Mouse (Mus musculus) heart, embryonic 14.5 days (tissue): ENCODE measurements around the gene Tpst1. TPM values are rescaled to one million over a fixed set of nuclear protein-coding genes. Genes with fewer than 3 reads are reported as not detected.

Source experiments
- ATAC-seq: fragments of 200-750 bp; cut with Nextera tagmentation; 2 replicates; pipeline ENCODE4 v1.8.0; 2017; ENCODE audit warnings: low read depth, moderate TSS enrichment; ENCODE audit not compliant: insufficient number of reproducible peaks, insufficient read depth, low FRiP score
- H3K27ac ChIP-seq, 2 experiments: fragments of 200-500 bp in 1 of 2; fragments of 300-500 bp in 1 of 2; sonication (generic) in 1 of 2; replicated peaks in 1 of 2; 2 replicates each; pipeline ENCODE4 v1.5.1; 2012 to 2014; ENCODE audit warnings: low read depth in 2 of 2, low read length in 2 of 2, control low read depth in 1 of 2, mild to moderate bottlenecking in 1 of 2, mixed read lengths in 1 of 2; ENCODE audit not compliant: control insufficient read depth in 1 of 2, insufficient read depth in 1 of 2
- H3K27me3 ChIP-seq: fragments of 300-500 bp; sonication (generic); 2 replicates; pipeline ENCODE4 v1.6.1; 2014; ENCODE audit warnings: mild to moderate bottlenecking, low read length, control low read depth; ENCODE audit not compliant: control insufficient read depth, insufficient read depth
- H3K36me3 ChIP-seq: fragments of 300-500 bp; sonication (generic); 2 replicates; pipeline ENCODE4 v1.6.1; 2014; ENCODE audit warnings: mild to moderate bottlenecking, control low read depth, low read length, mixed read lengths; ENCODE audit not compliant: control insufficient read depth, insufficient read depth
- H3K4me1 ChIP-seq, 2 experiments: fragments of 200-500 bp in 1 of 2; fragments of 300-500 bp in 1 of 2; sonication (generic) in 1 of 2; 2 replicates each; pipeline ENCODE4 v1.6.1; 2012 to 2014; ENCODE audit warnings: low read length in 2 of 2, control low read depth in 1 of 2, mixed read lengths in 1 of 2; ENCODE audit not compliant: control insufficient read depth in 2 of 2, insufficient read depth in 2 of 2
- H3K4me2 ChIP-seq: fragments of 300-500 bp; sonication (generic); 2 replicates; pipeline ENCODE4 v1.6.1; 2014; ENCODE audit warnings: mild to moderate bottlenecking, low read length
- H3K4me3 ChIP-seq, 2 experiments: fragments of 200-500 bp in 1 of 2; fragments of 300-500 bp in 1 of 2; sonication (generic) in 1 of 2; 2 replicates each; pipeline ENCODE4 v1.5.1; 2012 to 2014; ENCODE audit warnings: low read length in 2 of 2, mild to moderate bottlenecking in 2 of 2, control low read depth in 1 of 2, low read depth in 1 of 2, moderate library complexity in 1 of 2; ENCODE audit not compliant: control insufficient read depth in 1 of 2, insufficient read depth in 1 of 2
- H3K9ac ChIP-seq: fragments of 300-500 bp; sonication (generic); 2 replicates; pipeline ENCODE4 v1.6.1; 2014; ENCODE audit warnings: mild to moderate bottlenecking, low read length
- H3K9me3 ChIP-seq: fragments of 300-500 bp; sonication (generic); 2 replicates; pipeline ENCODE4 v1.6.1; 2016; ENCODE audit warnings: low read length, control low read depth; ENCODE audit not compliant: control insufficient read depth
- WGBS: fragments of 180-500 bp; shearing (Covaris S2); extraction: QIAGEN DNeasy Blood & Tissue Kit; methylation state at CpG from one replicate; pipeline ENCODE4 v1.1.7; 2014; 5-methylcytosine and 5-hydroxymethylcytosine counted together
- polyA plus RNA-seq: library from polyadenylated mRNA; unstranded; fragments of >200 nt; fragmentation: Nextera tagmentation; extraction: Ambion mirVana; gene quantifications from 2 replicates; pipeline ENCODE4 v1.2.1, GENCODE M21; 2014

Tpst1 gene
- polyA plus RNA-seq, 1 experiment from 2014 or later: 24.5 TPM

DNA sequence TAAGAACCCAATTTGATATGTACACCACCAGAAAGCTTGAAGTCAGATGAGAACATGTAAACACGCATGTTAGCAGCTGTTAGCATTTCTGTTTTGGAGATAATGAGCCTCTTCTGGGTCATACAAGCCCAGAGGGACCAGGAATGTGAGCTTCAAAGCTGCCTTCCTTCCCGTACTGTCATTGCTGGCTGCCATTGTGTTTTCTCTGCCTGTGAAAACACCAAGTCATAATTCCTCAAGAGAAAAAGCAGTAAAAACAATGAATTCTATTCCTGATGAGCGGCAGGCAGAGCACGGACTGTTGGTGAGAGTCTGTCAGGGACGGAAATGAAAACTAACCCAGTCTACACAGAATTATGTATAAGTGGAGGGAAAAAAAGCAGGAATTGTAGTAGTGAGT is 51.1 kb downstream of the Tpst1 start:
- Histone ChIP-seq H3K9ac (no peak overlapping the region), H3K4me2 (no peak overlapping the region), H3K36me3 (no peaks in the 10 kb centered on the region), H3K4me3 (no peak overlapping the region), H3K4me1 (peaks cover 2 to 4% of the 10 kb centered on the region in 2 experiments; a peak in 3 of 4 replicates), H3K9me3 (no peaks in the 10 kb centered on the region), H3K27me3 (no peaks in the 10 kb centered on the region), H3K27ac (no peak overlapping the region)
- no peak for ATAC-seq
- 73% methylated on average over 5 of the region's 5 CpGs for WGBS

DNA sequence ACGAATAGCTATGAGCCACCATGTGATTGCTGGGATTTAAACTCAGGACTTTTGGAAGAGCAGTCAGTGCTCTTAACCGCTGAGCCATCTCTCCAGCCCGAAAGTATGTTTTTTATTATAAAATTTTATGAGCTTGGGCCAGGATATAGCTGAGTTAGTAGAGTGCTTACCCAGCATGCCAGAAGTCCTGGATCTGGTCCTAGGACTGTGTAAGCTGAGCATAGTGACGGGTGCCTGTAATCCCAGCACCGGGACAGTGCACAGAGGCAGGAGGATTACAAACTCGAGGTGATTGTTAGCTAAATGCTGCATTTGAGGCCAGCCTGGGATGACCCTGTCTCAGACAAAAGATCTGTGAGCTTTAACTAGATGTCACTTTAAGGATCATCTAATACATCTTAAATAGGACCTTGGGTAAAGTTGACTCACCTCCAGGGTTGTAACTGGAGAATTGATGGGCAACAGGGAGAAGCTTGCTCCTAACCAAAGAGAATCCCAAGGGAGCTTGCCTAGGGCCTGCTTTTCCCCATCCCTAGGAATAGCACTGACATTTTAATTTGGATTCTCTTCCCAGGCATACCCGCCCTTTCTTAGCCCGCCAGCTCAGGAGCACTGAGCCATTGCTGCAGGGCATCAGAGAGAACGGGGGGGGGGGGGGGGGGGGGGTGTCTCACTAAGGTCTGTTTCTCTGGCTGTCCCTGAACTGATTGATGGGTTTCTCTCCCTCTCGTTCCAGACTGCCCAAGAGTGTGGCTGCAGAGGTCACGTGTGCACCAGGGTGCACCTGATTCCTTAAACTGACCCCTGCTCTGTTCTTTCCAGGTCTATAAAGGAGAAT is 55.8 kb downstream of the Tpst1 start:
- Histone ChIP-seq H3K27ac (no peak overlapping the region), H3K4me3 (no peak overlapping the region), H3K4me1 (no peaks in the 10 kb centered on the region), H3K4me2 (no peak overlapping the region), H3K9me3 (no peaks in the 10 kb centered on the region), H3K27me3 (no peaks in the 10 kb centered on the region), H3K36me3 (no peaks in the 10 kb centered on the region), H3K9ac (no peak overlapping the region)
- 80% methylated on average over 11 of the region's 11 CpGs for WGBS
- no peak for ATAC-seq

DNA sequence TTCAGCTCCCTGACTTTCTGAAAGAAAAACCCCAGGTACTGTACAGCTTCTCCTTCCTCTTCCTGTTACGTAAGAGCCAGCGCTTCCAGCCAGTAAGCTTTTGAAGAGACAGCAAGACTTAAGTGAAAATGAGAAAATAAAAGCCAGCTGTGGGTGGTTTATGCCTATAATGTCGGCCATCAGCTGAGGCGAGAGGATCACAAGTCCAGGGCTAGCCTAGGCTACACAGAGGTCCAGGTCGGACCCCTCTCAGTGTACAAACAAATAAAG is 56.3 kb downstream of the Tpst1 start:
- Histone ChIP-seq H3K9ac (no peak overlapping the region), H3K27ac (no peak overlapping the region), H3K4me1 (no peaks in the 10 kb centered on the region), H3K4me2 (no peak overlapping the region), H3K36me3 (no peaks in the 10 kb centered on the region), H3K27me3 (0 out of 2 replicates have a peak, but pooled peaks cover 3% of the 10 kb centered on the region), H3K4me3 (no peak overlapping the region), H3K9me3 (no peaks in the 10 kb centered on the region)
- ATAC-seq: no peak
- WGBS: 83% methylated on average over 5 of the region's 5 CpGs

DNA sequence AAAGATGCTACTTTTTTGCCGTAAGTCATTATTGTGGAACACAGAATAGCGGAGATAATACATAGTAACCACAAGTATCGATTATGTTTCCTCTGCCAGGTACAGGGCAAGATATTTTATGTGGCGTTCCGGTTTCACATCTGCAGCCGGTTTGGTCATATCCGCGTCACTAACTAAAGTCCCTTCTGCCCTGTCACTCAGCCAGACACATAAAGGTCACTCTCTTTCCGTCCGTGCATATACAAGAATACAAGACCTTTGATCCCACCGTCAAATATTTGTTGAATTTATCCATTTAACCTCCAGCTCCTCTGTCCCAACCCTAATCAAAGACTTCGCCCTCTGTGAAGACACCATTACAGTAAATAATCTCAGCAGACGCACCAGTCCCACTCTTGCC is 63.5 kb downstream of the Tpst1 start:
- Histone ChIP-seq H3K9ac (no peak overlapping the region), H3K4me1 (no peaks in the 10 kb centered on the region), H3K4me2 (no peak overlapping the region), H3K36me3 (no peaks in the 10 kb centered on the region), H3K4me3 (no peak overlapping the region), H3K9me3 (no peaks in the 10 kb centered on the region), H3K27ac (no peak overlapping the region), H3K27me3 (peaks cover 18% of the 10 kb centered on the region)
- 88% methylated on average over 13 of the region's 13 CpGs for WGBS
- ATAC-seq: no peak

DNA sequence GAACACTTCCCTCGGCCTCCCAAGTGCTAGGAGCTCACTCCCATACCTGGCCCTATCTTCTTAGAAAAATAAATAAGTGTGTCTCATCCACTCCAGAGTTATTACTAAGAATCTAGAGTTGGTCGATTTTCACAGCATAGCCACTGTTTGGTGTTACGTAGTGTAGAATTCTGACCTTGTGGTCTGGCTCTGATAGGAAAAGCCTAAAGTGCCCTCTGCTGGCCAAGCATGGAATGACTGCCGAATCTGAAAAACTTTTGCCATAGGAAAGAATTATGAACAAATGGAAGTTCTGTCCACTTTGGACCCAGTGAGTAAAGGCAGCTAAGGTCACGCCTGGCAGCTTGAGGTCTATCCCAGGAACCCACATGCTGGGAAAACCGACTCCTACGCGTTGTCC is 66.3 kb downstream of the Tpst1 start:
- Histone ChIP-seq H3K4me3 (no peak overlapping the region), H3K9ac (no peak overlapping the region), H3K4me2 (no peak overlapping the region), H3K27ac (no peak overlapping the region), H3K27me3 (peaks cover 16% of the 10 kb centered on the region), H3K9me3 (no peaks in the 10 kb centered on the region), H3K36me3 (no peaks in the 10 kb centered on the region), H3K4me1 (peaks cover 0 to 3% of the 10 kb centered on the region in 2 experiments; a peak in 2 of 4 replicates)
- no peak for ATAC-seq
- WGBS: 20% methylated on average over 8 of the region's 8 CpGs

DNA sequence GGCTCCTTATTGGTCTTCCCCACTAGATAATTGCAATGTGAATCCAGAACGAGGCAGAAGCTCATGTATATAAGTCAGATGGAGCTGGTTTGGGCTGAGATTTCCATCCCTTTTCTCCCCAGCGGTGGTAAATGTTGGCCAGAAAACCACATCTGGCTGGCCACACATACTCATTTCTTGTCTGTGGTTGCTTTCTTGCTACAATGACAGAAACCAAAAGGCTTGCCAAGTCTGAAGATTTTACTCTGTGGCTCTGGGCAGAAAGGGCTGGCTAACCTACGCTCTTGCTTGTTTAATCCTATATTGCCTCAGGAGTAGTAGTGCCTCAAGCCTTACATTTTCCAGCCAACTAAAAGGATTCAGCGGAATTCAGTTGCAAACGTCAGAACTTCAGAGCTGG is 68.0 kb downstream of the Tpst1 start:
- Histone ChIP-seq H3K36me3 (no peaks in the 10 kb centered on the region), H3K4me2 (no peak overlapping the region), H3K27me3 (peaks cover 12% of the 10 kb centered on the region), H3K4me3 (no peak overlapping the region), H3K4me1 (peaks cover 3 to 10% of the 10 kb centered on the region in 2 experiments; a peak in 3 of 4 replicates), H3K9ac (no peak overlapping the region), H3K9me3 (no peaks in the 10 kb centered on the region), H3K27ac (no peak overlapping the region)
- 77% methylated on average over 5 of the region's 5 CpGs for WGBS
- ATAC-seq: no peak

DNA sequence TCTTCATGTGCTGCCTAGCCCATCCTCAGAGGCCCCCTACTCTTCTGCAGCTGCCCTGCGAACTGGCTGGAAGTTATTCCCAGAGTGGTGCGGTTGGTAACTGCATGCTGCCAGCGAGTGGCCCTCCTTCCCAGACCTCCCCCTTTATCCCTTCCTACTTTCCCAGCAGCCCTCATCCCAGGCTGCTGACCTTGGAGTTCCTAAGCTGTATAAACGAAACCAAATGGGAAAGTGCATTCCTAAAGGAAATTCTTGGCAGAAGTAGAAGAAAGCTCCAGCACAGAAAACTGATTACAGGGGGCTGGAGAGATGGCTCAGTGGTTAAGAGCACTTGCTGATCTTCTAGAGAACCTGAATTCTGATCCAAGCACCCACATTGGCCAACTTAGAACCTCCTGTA is 68.9 kb downstream of the Tpst1 start:
- H3K9ac ChIP-seq: no peak overlapping the region
- WGBS: 45% methylated on average over 4 of the region's 4 CpGs
- no peak for ATAC-seq
- H3K4me2 ChIP-seq: no peak overlapping the region
- H3K4me3 ChIP-seq: no peak overlapping the region
- H3K9me3 ChIP-seq: no peaks in the 10 kb centered on the region
- H3K4me1 ChIP-seq: peaks cover 3 to 10% of the 10 kb centered on the region in 2 experiments; a peak in 3 of 4 replicates
- no peak overlapping the region for H3K27ac ChIP-seq
- H3K27me3 ChIP-seq: peaks cover 12% of the 10 kb centered on the region
- H3K36me3 ChIP-seq: no peaks in the 10 kb centered on the region

DNA sequence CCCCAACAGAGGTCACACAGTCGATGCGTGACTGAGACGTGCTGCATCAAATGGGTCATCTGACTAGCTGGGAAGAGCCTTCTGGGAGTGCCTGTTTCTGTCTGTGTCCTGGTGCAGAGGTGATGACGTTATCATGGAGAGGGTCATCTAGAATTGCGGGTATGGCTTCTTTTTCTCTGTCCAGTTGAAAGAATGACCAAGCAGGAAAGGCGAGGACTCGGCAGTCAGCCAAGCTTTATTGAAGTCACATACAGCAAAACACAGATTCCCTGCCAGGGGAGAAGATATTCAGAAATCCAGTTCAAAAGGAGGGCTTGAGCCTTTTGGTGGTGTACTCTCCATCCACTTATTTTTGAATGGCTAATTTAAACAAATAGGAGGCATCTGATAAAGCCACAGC is 70.0 kb downstream of the Tpst1 start:
- WGBS: 73% methylated on average over 7 of the region's 7 CpGs
- H3K4me1 ChIP-seq: peaks cover 3 to 10% of the 10 kb centered on the region in 2 experiments; a peak in 3 of 4 replicates
- no peak overlapping the region for H3K27ac ChIP-seq
- no peak for ATAC-seq
- no peak overlapping the region for H3K4me3 ChIP-seq
- H3K36me3 ChIP-seq: peaks cover 5% of the 10 kb centered on the region
- H3K4me2 ChIP-seq: no peak overlapping the region
- H3K27me3 ChIP-seq: peaks cover 12% of the 10 kb centered on the region
- H3K9me3 ChIP-seq: no peaks in the 10 kb centered on the region
- H3K9ac ChIP-seq: no peak overlapping the region
